In genomic region chr13:13414206-13414605, GRCm38 (mm10) we compare ENCODE assay signal across 34 mouse cellular contexts. TPM values are rescaled to one million over a fixed set of nuclear protein-coding genes. Genes with fewer than 3 reads are reported as not detected.
A peak's percentile ranks its signal among the peaks of the same experiment; 100 is the strongest.
DNase-seq lines count a peak whose midpoint lies in the region; ATAC-seq and TF ChIP-seq lines count a peak whose summit lies in the region.
"Had no signal": no experiment of that assay in that cellular context is flagged by ENCODE, and none has a peak within 500 bp of the region (broad histone marks: within the 10 kb centered on the region; RNA-seq: fewer than 3 reads in every experiment).

No protein-coding gene starts in this region.

- no peaks in the 10 kb centered on the region for H3K9me3 ChIP-seq in heart, embryonic 10.5 days
- H3K9me3 ChIP-seq in liver, embryonic 12.5 days (replicated peaks) = no peaks in the 10 kb centered on the region
- no peaks in the 10 kb centered on the region for H3K9me3 ChIP-seq in liver, postnatal 0 days (ENCODE audit: low read length)
- H3K9me3 ChIP-seq in liver, embryonic 13.5 days (replicated peaks) = no peaks in the 10 kb centered on the region
- H3K9me3 ChIP-seq: forebrain, embryonic 10.5 days; heart, embryonic 13.5 days; hindbrain, embryonic 10.5 days; intestine, embryonic 15.5 days; limb, embryonic 12.5 days; midbrain, embryonic 13.5 days; neural tube, embryonic 13.5 days had no signal

- 59% methylated on average over 3 of the region's 3 CpGs for WGBS in heart, embryonic 10.5 days
- 52% methylated on average over 3 of the region's 3 CpGs for WGBS in liver, embryonic 12.5 days (ENCODE audit: insufficient replicate concordance)
- WGBS in liver, postnatal 0 days (ENCODE audit: insufficient replicate concordance) = 56% methylated on average over 3 of the region's 3 CpGs
- WGBS in liver, embryonic 13.5 days (ENCODE audit: insufficient replicate concordance) = 47% methylated on average over 3 of the region's 3 CpGs

- H3K27ac ChIP-seq in heart, embryonic 10.5 days = no peak overlapping the region
- H3K27ac ChIP-seq in liver, embryonic 12.5 days = no peak overlapping the region
- no peak overlapping the region for H3K27ac ChIP-seq in liver, postnatal 0 days (ENCODE audit: low read depth)
- H3K27ac ChIP-seq in liver, embryonic 13.5 days = no peak overlapping the region
- H3K27ac ChIP-seq: embryonic facial prominence, embryonic 13.5 days; forebrain, embryonic 10.5 days; gastrocnemius, adult 2 months; heart, adult 2 months; heart, embryonic 13.5 days; hindbrain, embryonic 10.5 days; hindbrain, postnatal 0 days; intestine, embryonic 15.5 days; limb, embryonic 12.5 days; macrophage; midbrain, embryonic 13.5 days; neural tube, embryonic 13.5 days had no signal

- no peak for TF ChIP-seq EP300 in liver, postnatal 0 days (IDR thresholded peaks at IDR 0.05; ENCODE audit: low read depth)

- H3K4me1 ChIP-seq in heart, embryonic 10.5 days = no peaks in the 10 kb centered on the region
- no peaks in the 10 kb centered on the region for H3K4me1 ChIP-seq in liver, embryonic 12.5 days
- H3K4me1 ChIP-seq in liver, postnatal 0 days (ENCODE audit: insufficient read depth) = no peaks in the 10 kb centered on the region
- no peaks in the 10 kb centered on the region for H3K4me1 ChIP-seq in liver, embryonic 13.5 days (replicated peaks)
- H3K4me1 ChIP-seq: embryonic facial prominence, embryonic 13.5 days; forebrain, embryonic 10.5 days; heart, embryonic 13.5 days; hindbrain, embryonic 10.5 days; intestine, embryonic 15.5 days; limb, embryonic 12.5 days; midbrain, embryonic 13.5 days; neural tube, embryonic 13.5 days had no signal

- H3K4me3 ChIP-seq in heart, embryonic 10.5 days = no peak overlapping the region
- no peak overlapping the region for H3K4me3 ChIP-seq in liver, embryonic 12.5 days
- no peak overlapping the region for H3K4me3 ChIP-seq in liver, postnatal 0 days (ENCODE audit: low read depth, low read length)
- no peak overlapping the region for H3K4me3 ChIP-seq in liver, embryonic 13.5 days (replicated peaks)
- H3K4me3 ChIP-seq: embryonic facial prominence, embryonic 13.5 days; forebrain, embryonic 10.5 days; gastrocnemius, adult 2 months; heart, adult 2 months; heart, embryonic 13.5 days; hindbrain, embryonic 10.5 days; intestine, embryonic 15.5 days; limb, embryonic 12.5 days; midbrain, embryonic 13.5 days; neural tube, embryonic 13.5 days had no signal

- H3K27me3 ChIP-seq in heart, embryonic 10.5 days (ENCODE audit: insufficient read depth, poor library complexity, severe bottlenecking) = no peaks in the 10 kb centered on the region
- no peaks in the 10 kb centered on the region for H3K27me3 ChIP-seq in liver, embryonic 12.5 days (replicated peaks)
- no peaks in the 10 kb centered on the region for H3K27me3 ChIP-seq in liver, postnatal 0 days (ENCODE audit: insufficient read depth, low read length)
- no peaks in the 10 kb centered on the region for H3K27me3 ChIP-seq in liver, embryonic 13.5 days
- H3K27me3 ChIP-seq: CH12.LX; embryonic facial prominence, embryonic 13.5 days; heart, embryonic 13.5 days; intestine, embryonic 15.5 days; limb, embryonic 12.5 days; midbrain, embryonic 13.5 days; neural tube, embryonic 13.5 days had no signal

- TF ChIP-seq CTCF in liver, postnatal 0 days (IDR thresholded peaks at IDR 0.05; ENCODE audit: low read depth) = no peak

- ATAC-seq in liver, embryonic 12.5 days = peak; percentile 49; the same call in 1 of the 2 replicates
- ATAC-seq in liver, postnatal 0 days = no peak
- peak; percentile 64 for ATAC-seq in liver, embryonic 13.5 days (ENCODE audit: low read depth)
- ATAC-seq: forebrain, embryonic 16.5 days had no signal

- no peak overlapping the region for H3K4me2 ChIP-seq in liver, embryonic 12.5 days
- H3K4me2 ChIP-seq in liver, postnatal 0 days (ENCODE audit: low read depth, low read length) = no peak overlapping the region
- no peak overlapping the region for H3K4me2 ChIP-seq in liver, embryonic 13.5 days
- H3K4me2 ChIP-seq: embryonic facial prominence, embryonic 13.5 days; heart, embryonic 13.5 days; intestine, embryonic 15.5 days; limb, embryonic 12.5 days; midbrain, embryonic 13.5 days; neural tube, embryonic 13.5 days had no signal

- H3K9ac ChIP-seq in liver, embryonic 12.5 days = no peak overlapping the region
- no peak overlapping the region for H3K9ac ChIP-seq in liver, postnatal 0 days (replicated peaks)
- no peak overlapping the region for H3K9ac ChIP-seq in liver, embryonic 13.5 days
- H3K9ac ChIP-seq: embryonic facial prominence, embryonic 13.5 days; heart, embryonic 13.5 days; intestine, embryonic 15.5 days; limb, embryonic 12.5 days; midbrain, embryonic 13.5 days; neural tube, embryonic 13.5 days had no signal

- intact Hi-C loops in heart, postnatal 25 days (cut with DNase I) = loop anchor here (2.0 to 10.0 kb wide), 2 partner anchors 59 to 941 kb away; no protein-coding TSS in a partner anchor

- peak; percentile 46 for DNase-seq in heart, embryonic 10.5 days (ENCODE audit: low spot score)
- DNase-seq in heart, postnatal 25 days (ENCODE audit: low spot score) = no peak
- no peak for DNase-seq in liver, postnatal 0 days
- DNase-seq in liver, embryonic 13.5 days = no peak
- no peak for DNase-seq in adrenal gland, adult 2 months
- DNase-seq in retina, embryonic 14.5 days (ENCODE audit: low spot score) = no peak
- no peak for DNase-seq in left cerebral cortex, adult 18-20 months (ENCODE audit: low spot score in 2 of 2)
- DNase-seq: adrenal gland, postnatal 25 days; cerebellum, adult 11-12 months; cerebellum, adult 9-11 months; gastrocnemius, adult 2 months; gastrocnemius, postnatal 36 days; heart, adult 2 months; heart, postnatal 10 days; layer of hippocampus, adult 9-11 months; lung, adult 18-20 months; lung, postnatal 10 days; retina, postnatal 1 day; right cerebral cortex, postnatal 14 days; thymus, postnatal 4 days had no signal

- no peaks in the 10 kb centered on the region for H3K36me3 ChIP-seq in heart, embryonic 10.5 days
- H3K36me3 ChIP-seq in liver, embryonic 12.5 days = no peaks in the 10 kb centered on the region
- no peaks in the 10 kb centered on the region for H3K36me3 ChIP-seq in liver, postnatal 0 days (replicated peaks; ENCODE audit: insufficient read depth, low read length)
- no peaks in the 10 kb centered on the region for H3K36me3 ChIP-seq in liver, embryonic 13.5 days
- H3K36me3 ChIP-seq: embryonic facial prominence, embryonic 13.5 days; forebrain, embryonic 10.5 days; heart, embryonic 13.5 days; hindbrain, embryonic 10.5 days; intestine, embryonic 15.5 days; limb, embryonic 12.5 days; midbrain, embryonic 13.5 days; neural tube, embryonic 13.5 days had no signal

RNA-seq across cellular contexts. Expression of gene Gpr137b, which starts 20.4 kb away (rescaled TPM):
- polyA plus RNA-seq in heart, embryonic 10.5 days (2016; fragmentation: Nextera tagmentation; extraction: Ambion mirVana) = 11.3 and 12.1 TPM in 2 replicates
- total RNA-seq in heart, postnatal 25 days (2021) = 1 to 10 TPM; 6.1 to 6.3 TPM
- 2.7 TPM in 2 replicates for polyA plus RNA-seq in liver, embryonic 12.5 days (2016; fragmentation: Nextera tagmentation; extraction: Ambion mirVana)
- polyA plus RNA-seq in liver, postnatal 0 days (2015; fragmentation: Nextera tagmentation; extraction: Ambion mirVana) = 2.2 and 3.6 TPM in 2 replicates
- 2.1 and 2.7 TPM in 2 replicates for polyA plus RNA-seq in liver, embryonic 13.5 days (2015; fragmentation: Nextera tagmentation; extraction: Ambion mirVana)
- 10 to 100 TPM; 30.4 to 41.0 TPM for total RNA-seq in adrenal gland, adult 2 months (2021)
- 36.6 and 56.5 TPM in 2 replicates for polyA plus RNA-seq in adrenal gland, adult 2 months (2012; rRNA removed)
- total RNA-seq in left cerebral cortex, adult 18-20 months (2021) = 10 to 100 TPM; 21.3 to 23.1 TPM

RNA-seq across cellular contexts. Expression of gene Nid1, which starts 23.1 kb away (rescaled TPM):
- 64.5 and 77.2 TPM in 2 replicates for polyA plus RNA-seq in heart, embryonic 10.5 days (2016; fragmentation: Nextera tagmentation; extraction: Ambion mirVana)
- 100 to 1,000 TPM in 1 of 2 experiments, 10 to 100 TPM in 1; 98.8 to 118 TPM for total RNA-seq in heart, postnatal 25 days (2021)
- 19.5 and 22.5 TPM in 2 replicates for polyA plus RNA-seq in liver, embryonic 12.5 days (2016; fragmentation: Nextera tagmentation; extraction: Ambion mirVana)
- polyA plus RNA-seq in liver, postnatal 0 days (2015; fragmentation: Nextera tagmentation; extraction: Ambion mirVana) = 14.8 and 17.9 TPM in 2 replicates
- 13.4 and 16.3 TPM in 2 replicates for polyA plus RNA-seq in liver, embryonic 13.5 days (2015; fragmentation: Nextera tagmentation; extraction: Ambion mirVana)
- total RNA-seq in adrenal gland, adult 2 months (2021) = 10 to 100 TPM; 62.4 to 64.1 TPM
- polyA plus RNA-seq in adrenal gland, adult 2 months (2012; rRNA removed) = 68.3 and 74.0 TPM in 2 replicates
- total RNA-seq in left cerebral cortex, adult 18-20 months (2021) = 1 to 10 TPM; 4.5 to 4.9 TPM
- total RNA-seq: megakaryocyte-erythroid progenitor cell, adult 5-6 weeks had no signal
